ENCODE assay signal across 25 mouse cellular contexts in genomic region chr17:35810900-35811648, GRCm38 (mm10). TPM values are rescaled to one million over a fixed set of nuclear protein-coding genes. Genes with fewer than 3 reads are reported as not detected.
DNase-seq lines count a peak whose midpoint lies in the region; ATAC-seq and TF ChIP-seq lines count a peak whose summit lies in the region.
"Had no signal": no experiment of that assay in that cellular context is flagged by ENCODE, and none has a peak within 500 bp of the region (broad histone marks: within the 10 kb centered on the region; RNA-seq: fewer than 3 reads in every experiment).

No protein-coding gene starts in this region.

- 63% methylated on average over 5 of the region's 5 CpGs for WGBS in heart, embryonic 14.5 days
- 56% methylated on average over 5 of the region's 5 CpGs for WGBS in heart, embryonic 15.5 days
- WGBS in midbrain, embryonic 11.5 days = 89% methylated on average over 5 of the region's 5 CpGs

- DNase-seq in gastrocnemius, adult 2 months = no peak
- no peak for DNase-seq in gastrocnemius, postnatal 4 days (ENCODE audit: low spot score in 2 of 2)
- DNase-seq in heart, postnatal 10 days = no peak
- no peak for DNase-seq in midbrain, embryonic 11.5 days (ENCODE audit: low spot score, missing footprints)
- DNase-seq in layer of hippocampus, postnatal 25 days (ENCODE audit: extremely low spot score in 1 of 2, low spot score in 1 of 2) = no peak
- DNase-seq: adrenal gland, postnatal 36 days; cerebellum, adult 18-20 months; cerebellum, postnatal 25 days; embryo, embryonic 11 days; gastrocnemius, postnatal 14 days; kidney, adult 18-20 months; layer of hippocampus, adult 9-11 months; lung, postnatal 4 days; right cerebral cortex, postnatal 4 days; thymus, postnatal 14 days had no signal

- no peak overlapping the region for H3K4me3 ChIP-seq in gastrocnemius, adult 2 months
- H3K4me3 ChIP-seq in heart, embryonic 14.5 days (ENCODE audit: control insufficient read depth in 1 of 2, insufficient read depth in 1 of 2, low read depth in 1 of 2, low read length in 2 of 2) = no peak overlapping the region
- H3K4me3 ChIP-seq in ES-Bruce4 (ENCODE audit: low read depth, low read length) = no peak overlapping the region
- no peak overlapping the region for H3K4me3 ChIP-seq in heart, embryonic 15.5 days
- H3K4me3 ChIP-seq in midbrain, embryonic 11.5 days (ENCODE audit: low read depth, low read length) = no peak overlapping the region
- H3K4me3 ChIP-seq: forebrain, embryonic 12.5 days; hindbrain, embryonic 10.5 days; midbrain, embryonic 12.5 days; neural tube, embryonic 12.5 days had no signal

- H3K4me2 ChIP-seq in heart, embryonic 14.5 days (ENCODE audit: low read length) = no peak overlapping the region
- no peak overlapping the region for H3K4me2 ChIP-seq in heart, embryonic 15.5 days
- no peak overlapping the region for H3K4me2 ChIP-seq in midbrain, embryonic 11.5 days
- H3K4me2 ChIP-seq: forebrain, embryonic 12.5 days; midbrain, embryonic 12.5 days; neural tube, embryonic 12.5 days had no signal

- no peaks in the 10 kb centered on the region for H3K9me3 ChIP-seq in heart, embryonic 14.5 days (ENCODE audit: control insufficient read depth, low read length)
- no peaks in the 10 kb centered on the region for H3K9me3 ChIP-seq in ES-Bruce4 (replicated peaks; ENCODE audit: control insufficient read depth, insufficient read depth, low read length, poor library complexity, severe bottlenecking)
- H3K9me3 ChIP-seq in heart, embryonic 15.5 days (replicated peaks) = no peaks in the 10 kb centered on the region
- no peaks in the 10 kb centered on the region for H3K9me3 ChIP-seq in midbrain, embryonic 11.5 days (ENCODE audit: control insufficient read depth, low read length)
- H3K9me3 ChIP-seq: forebrain, embryonic 12.5 days; G1E; hindbrain, embryonic 10.5 days; midbrain, embryonic 12.5 days; neural tube, embryonic 12.5 days had no signal

- intact Hi-C loops in gastrocnemius, adult 2 months (cut with DNase I) = loop anchor here (5.0 kb wide), 1 partner anchor 34 kb away; no protein-coding TSS in a partner anchor
- intact Hi-C loops in heart, postnatal 10 days (cut with DNase I) = no loop called here

- H3K27me3 ChIP-seq in heart, embryonic 14.5 days (ENCODE audit: control insufficient read depth, insufficient read depth, low read length) = no peaks in the 10 kb centered on the region
- H3K27me3 ChIP-seq in ES-Bruce4 (ENCODE audit: control insufficient read depth, insufficient read depth, low read length, poor library complexity, severe bottlenecking) = no peaks in the 10 kb centered on the region
- H3K27me3 ChIP-seq in heart, embryonic 15.5 days = no peaks in the 10 kb centered on the region
- no peaks in the 10 kb centered on the region for H3K27me3 ChIP-seq in midbrain, embryonic 11.5 days (ENCODE audit: control insufficient read depth, insufficient read depth, low read length)
- H3K27me3 ChIP-seq: forebrain, embryonic 12.5 days; midbrain, embryonic 12.5 days; neural tube, embryonic 12.5 days had no signal

- ATAC-seq in heart, embryonic 14.5 days (ENCODE audit: insufficient number of reproducible peaks, insufficient read depth, low FRiP score, low read depth) = no peak
- no peak for ATAC-seq in heart, embryonic 15.5 days (replicated peaks; ENCODE audit: insufficient number of reproducible peaks, insufficient read depth, low FRiP score, low read depth)
- no peak for ATAC-seq in midbrain, embryonic 11.5 days (ENCODE audit: low FRiP score)
- ATAC-seq: CD4-positive, CD25-positive, alpha-beta regulatory T cell, adult 4 months had no signal

- TF ChIP-seq CTCF in gastrocnemius, adult 2 months (IDR thresholded peaks at IDR 0.05) = no peak
- no peak for TF ChIP-seq CTCF in ES-Bruce4 (IDR thresholded peaks at IDR 0.05; ENCODE audit: low read depth, low read length)

- peaks cover 40 to 53% of the 10 kb centered on the region in 2 experiments for H3K4me1 ChIP-seq in heart, embryonic 14.5 days (ENCODE audit: control insufficient read depth in 2 of 2, insufficient read depth in 2 of 2, low read length in 2 of 2)
- H3K4me1 ChIP-seq in ES-Bruce4 (ENCODE audit: control insufficient read depth, insufficient read depth, low read length) = peaks cover 13% of the 10 kb centered on the region
- H3K4me1 ChIP-seq in heart, embryonic 15.5 days (replicated peaks) = peaks cover 60% of the 10 kb centered on the region
- no peaks in the 10 kb centered on the region for H3K4me1 ChIP-seq in midbrain, embryonic 11.5 days (ENCODE audit: control insufficient read depth, insufficient read depth, low read length)
- H3K4me1 ChIP-seq: hindbrain, embryonic 10.5 days; neural tube, embryonic 12.5 days had no signal

- H3K9ac ChIP-seq in heart, embryonic 14.5 days (ENCODE audit: low read length) = peak overlapping the region; percentile 21; the same call in 1 of the 2 replicates
- no peak overlapping the region for H3K9ac ChIP-seq in ES-Bruce4 (ENCODE audit: low read depth, poor library complexity, severe bottlenecking)
- H3K9ac ChIP-seq in heart, embryonic 15.5 days = no peak overlapping the region
- no peak overlapping the region for H3K9ac ChIP-seq in midbrain, embryonic 11.5 days (ENCODE audit: low read length)
- H3K9ac ChIP-seq: forebrain, embryonic 12.5 days; liver, embryonic 14.5 days; midbrain, embryonic 12.5 days; neural tube, embryonic 12.5 days had no signal

- no peak for TF ChIP-seq POLR2A in ES-Bruce4 (IDR thresholded peaks at IDR 0.05; ENCODE audit: insufficient read depth, low read length)

- peak overlapping the region; percentile 84 for H3K27ac ChIP-seq in gastrocnemius, adult 2 months
- H3K27ac ChIP-seq in heart, embryonic 14.5 days (replicated peaks in 1 of 2; ENCODE audit: control insufficient read depth in 1 of 2, insufficient read depth in 1 of 2, low read depth in 2 of 2, low read length in 2 of 2) = peak overlapping the region; percentile 2 to 65; a peak in 3 of 4 replicates
- 0 out of 2 replicates have a peak overlapping the region, but pooled peaks have one; percentile 9 for H3K27ac ChIP-seq in ES-Bruce4 (ENCODE audit: insufficient read depth, low read length)
- peak overlapping the region; percentile 97 for H3K27ac ChIP-seq in heart, embryonic 15.5 days
- H3K27ac ChIP-seq in midbrain, embryonic 11.5 days (ENCODE audit: low read depth, low read length) = no peak overlapping the region
- H3K27ac ChIP-seq: forebrain, embryonic 12.5 days; hindbrain, embryonic 10.5 days; liver, embryonic 14.5 days; midbrain, embryonic 12.5 days; neural tube, embryonic 12.5 days had no signal

- TF ChIP-seq EP300 in ES-Bruce4 (IDR thresholded peaks at IDR 0.05; ENCODE audit: insufficient read depth, low read depth, low read length) = no peak

- H3K36me3 ChIP-seq in heart, embryonic 14.5 days (ENCODE audit: control insufficient read depth, insufficient read depth, low read length) = no peaks in the 10 kb centered on the region
- H3K36me3 ChIP-seq in ES-Bruce4 (ENCODE audit: control insufficient read depth, insufficient read depth, low read length, poor library complexity, severe bottlenecking) = no peaks in the 10 kb centered on the region
- H3K36me3 ChIP-seq in heart, embryonic 15.5 days = no peaks in the 10 kb centered on the region
- no peaks in the 10 kb centered on the region; the same call in 1 of the 2 replicates for H3K36me3 ChIP-seq in midbrain, embryonic 11.5 days (ENCODE audit: control insufficient read depth, insufficient read depth, low read length)
- H3K36me3 ChIP-seq: forebrain, embryonic 12.5 days; G1E; hindbrain, embryonic 10.5 days; midbrain, embryonic 12.5 days; neural tube, embryonic 12.5 days had no signal

RNA-seq across cellular contexts. Expression of gene Ier3, which starts 10.4 kb away (rescaled TPM):
- 1 to 10 TPM; 4.4 to 8.6 TPM for total RNA-seq in gastrocnemius, adult 2 months (2021)
- 10 to 100 TPM; 11.1 to 13.1 TPM for total RNA-seq in gastrocnemius, postnatal 4 days (2021)
- 20.8 and 27.3 TPM in 2 replicates for polyA plus RNA-seq in heart, embryonic 14.5 days (2014; fragmentation: Nextera tagmentation; extraction: Ambion mirVana)
- total RNA-seq in heart, postnatal 10 days (2021) = 10 to 100 TPM; 18.7 to 25.9 TPM
- 31.3 and 35.5 TPM in 2 replicates for polyA plus RNA-seq in ES-Bruce4 (2011; ENCODE audit: insufficient read depth, insufficient read length, low read depth, missing spikeins)
- polyA plus RNA-seq in heart, embryonic 15.5 days (2015; fragmentation: Nextera tagmentation; extraction: Ambion mirVana) = 49.7 and 56.5 TPM in 2 replicates
- polyA plus RNA-seq in midbrain, embryonic 11.5 days (2014; fragmentation: Nextera tagmentation; extraction: Ambion mirVana) = 2.5 and 4.0 TPM in 2 replicates
- 1 to 10 TPM; 3.2 to 5.1 TPM for total RNA-seq in layer of hippocampus, postnatal 25 days (2021)

RNA-seq across cellular contexts. Expression of gene Flot1, which starts 12.0 kb away (rescaled TPM):
- 10 to 100 TPM; 45.4 to 50.9 TPM for total RNA-seq in gastrocnemius, adult 2 months (2021)
- 10 to 100 TPM; 52.6 to 56.9 TPM for total RNA-seq in gastrocnemius, postnatal 4 days (2021)
- polyA plus RNA-seq in heart, embryonic 14.5 days (2014; fragmentation: Nextera tagmentation; extraction: Ambion mirVana) = 86.8 and 93.7 TPM in 2 replicates
- 100 to 1,000 TPM; 114 to 124 TPM for total RNA-seq in heart, postnatal 10 days (2021)
- polyA plus RNA-seq in ES-Bruce4 (2011; ENCODE audit: insufficient read depth, insufficient read length, low read depth, missing spikeins) = 46.8 and 47.4 TPM in 2 replicates
- 103 and 109 TPM in 2 replicates for polyA plus RNA-seq in heart, embryonic 15.5 days (2015; fragmentation: Nextera tagmentation; extraction: Ambion mirVana)
- 46.9 and 47.4 TPM in 2 replicates for polyA plus RNA-seq in midbrain, embryonic 11.5 days (2014; fragmentation: Nextera tagmentation; extraction: Ambion mirVana)
- total RNA-seq in layer of hippocampus, postnatal 25 days (2021) = 100 to 1,000 TPM; 122 to 132 TPM

RNA-seq across cellular contexts. Expression of gene Tubb5, which starts 27.0 kb away (rescaled TPM):
- total RNA-seq in gastrocnemius, adult 2 months (2021) = 10 to 100 TPM; 29.7 to 40.0 TPM
- 100 to 1,000 TPM; 408 to 451 TPM for total RNA-seq in gastrocnemius, postnatal 4 days (2021)
- 673 and 698 TPM in 2 replicates for polyA plus RNA-seq in heart, embryonic 14.5 days (2014; fragmentation: Nextera tagmentation; extraction: Ambion mirVana)
- 100 to 1,000 TPM; 358 to 363 TPM for total RNA-seq in heart, postnatal 10 days (2021)
- polyA plus RNA-seq in ES-Bruce4 (2011; ENCODE audit: insufficient read depth, insufficient read length, low read depth, missing spikeins) = 1,430 and 1,461 TPM in 2 replicates
- polyA plus RNA-seq in heart, embryonic 15.5 days (2015; fragmentation: Nextera tagmentation; extraction: Ambion mirVana) = 567 and 662 TPM in 2 replicates
- 1,522 and 1,543 TPM in 2 replicates for polyA plus RNA-seq in midbrain, embryonic 11.5 days (2014; fragmentation: Nextera tagmentation; extraction: Ambion mirVana)
- total RNA-seq in layer of hippocampus, postnatal 25 days (2021) = 100 to 1,000 TPM; 381 to 413 TPM

RNA-seq across cellular contexts. Expression of gene Mdc1, which starts 30.2 kb away (rescaled TPM):
- 1 to 10 TPM; 3.6 to 4.4 TPM for total RNA-seq in gastrocnemius, adult 2 months (2021)
- 10 to 100 TPM; 22.9 to 25.2 TPM for total RNA-seq in gastrocnemius, postnatal 4 days (2021)
- 15.3 and 16.1 TPM in 2 replicates for polyA plus RNA-seq in heart, embryonic 14.5 days (2014; fragmentation: Nextera tagmentation; extraction: Ambion mirVana)
- 10 to 100 TPM; 20.4 to 22.1 TPM for total RNA-seq in heart, postnatal 10 days (2021)
- 131 and 147 TPM in 2 replicates for polyA plus RNA-seq in ES-Bruce4 (2011; ENCODE audit: insufficient read depth, insufficient read length, low read depth, missing spikeins)
- 12.6 and 17.0 TPM in 2 replicates for polyA plus RNA-seq in heart, embryonic 15.5 days (2015; fragmentation: Nextera tagmentation; extraction: Ambion mirVana)
- 19.4 and 21.5 TPM in 2 replicates for polyA plus RNA-seq in midbrain, embryonic 11.5 days (2014; fragmentation: Nextera tagmentation; extraction: Ambion mirVana)
- total RNA-seq in layer of hippocampus, postnatal 25 days (2021) = 10 to 100 TPM; 12.1 to 16.5 TPM

RNA-seq across cellular contexts. Expression of gene Nrm, which starts 50.0 kb away (rescaled TPM):
- under 1 TPM; 0.82 to 0.86 TPM for total RNA-seq in gastrocnemius, adult 2 months (2021)
- total RNA-seq in gastrocnemius, postnatal 4 days (2021) = 10 to 100 TPM; 20.8 to 26.4 TPM
- polyA plus RNA-seq in heart, embryonic 14.5 days (2014; fragmentation: Nextera tagmentation; extraction: Ambion mirVana) = 44.0 and 44.9 TPM in 2 replicates
- total RNA-seq in heart, postnatal 10 days (2021) = 10 to 100 TPM; 12.6 to 13.5 TPM
- polyA plus RNA-seq in ES-Bruce4 (2011; ENCODE audit: insufficient read depth, insufficient read length, low read depth, missing spikeins) = 32.9 and 35.3 TPM in 2 replicates
- 38.7 and 46.2 TPM in 2 replicates for polyA plus RNA-seq in heart, embryonic 15.5 days (2015; fragmentation: Nextera tagmentation; extraction: Ambion mirVana)
- polyA plus RNA-seq in midbrain, embryonic 11.5 days (2014; fragmentation: Nextera tagmentation; extraction: Ambion mirVana) = 59.8 and 61.0 TPM in 2 replicates
- 1 to 10 TPM; 2.1 to 3.5 TPM for total RNA-seq in layer of hippocampus, postnatal 25 days (2021)

Comparison
In these comparisons a context has a peak if more than half of its experiments do, and no peak if none do; other contexts are left out.
1. RNA of gene Tubb5, which starts 27.0 kb away (total RNA-seq): 408 to 451 TPM in gastrocnemius, postnatal 4 days, 381 to 413 TPM in layer of hippocampus, postnatal 25 days and 358 to 363 TPM in heart, postnatal 10 days; 29.7 to 40.0 TPM in gastrocnemius, adult 2 months; every median in the first group is over 4 times any median in the second.